Mouse (Mus musculus) lung, embryonic 16.5 days (tissue): ENCODE measurements at regions not wholly inside any gene's neighbourhood (a gene's known extent, or its start where the extent isn't known, plus 50 kb on each side); places are given as distances from the start of the nearest gene placed in this dataset.

Source experiments
- ATAC-seq: fragments of 200-750 bp; cut with Nextera tagmentation; 2 replicates; pipeline ENCODE4 v1.8.0; 2017; ENCODE audit warnings: low read depth, mild to moderate bottlenecking, moderate library complexity
- H3K27ac ChIP-seq: fragments of 300-500 bp; sonication (generic); 2 replicates; pipeline ENCODE4 v1.5.1; 2014; ENCODE audit warnings: mild to moderate bottlenecking, control low read depth, low read length
- H3K27me3 ChIP-seq: fragments of 300-500 bp; sonication (generic); 2 replicates; pipeline ENCODE4 v1.6.1; 2014; ENCODE audit warnings: low read depth, low read length, mixed read lengths; ENCODE audit not compliant: control insufficient read depth, insufficient read depth
- H3K36me3 ChIP-seq: fragments of 300-500 bp; sonication (generic); 2 replicates; pipeline ENCODE4 v1.6.1; 2014; ENCODE audit warnings: low read length; ENCODE audit not compliant: control insufficient read depth, insufficient read depth
- H3K4me1 ChIP-seq: fragments of 300-500 bp; sonication (generic); replicated peaks from 2 replicates; pipeline ENCODE4 v1.6.1; 2014; ENCODE audit warnings: low read length, mixed read lengths; ENCODE audit not compliant: control insufficient read depth, insufficient read depth
- H3K4me2 ChIP-seq: fragments of 300-500 bp; sonication (generic); 2 replicates; pipeline ENCODE4 v1.6.1; 2014; ENCODE audit warnings: low read depth, low read length, control low read depth
- H3K4me3 ChIP-seq: fragments of 300-500 bp; sonication (generic); 2 replicates; pipeline ENCODE4 v1.5.1; 2014; ENCODE audit warnings: mild to moderate bottlenecking, low read length, control low read depth
- H3K9ac ChIP-seq: fragments of 300-500 bp; sonication (generic); 2 replicates; pipeline ENCODE4 v1.6.1; 2014; ENCODE audit warnings: low read length, control low read depth
- H3K9me3 ChIP-seq: fragments of 300-500 bp; sonication (generic); 2 replicates; pipeline ENCODE4 v1.6.1; 2016; ENCODE audit warnings: low read length; ENCODE audit not compliant: control insufficient read depth
- WGBS: fragments of 180-500 bp; shearing (Covaris S2); extraction: QIAGEN DNeasy Blood & Tissue Kit; methylation state at CpG from one replicate; pipeline ENCODE4 v1.1.7; 2014; 5-methylcytosine and 5-hydroxymethylcytosine counted together

- no peak overlapping the region for H3K4me3 ChIP-seq
- H3K36me3 ChIP-seq: no peaks in the 10 kb centered on the region
- no peaks in the 10 kb centered on the region for H3K4me1 ChIP-seq
- 48% methylated on average over 6 of the region's 6 CpGs for WGBS
- H3K27me3 ChIP-seq: no peaks in the 10 kb centered on the region
- H3K9ac ChIP-seq: no peak overlapping the region
- H3K4me2 ChIP-seq: no peak overlapping the region
- H3K9me3 ChIP-seq: no peaks in the 10 kb centered on the region
- ATAC-seq: no peak
- H3K27ac ChIP-seq: no peak overlapping the region
Measured at GRCm38 (mm10) chr5:126155216-126155880, 623.8 kb downstream of the Tmem132b start.

GRCm38 (mm10) chr5:126186111-126186510 lies 654.5 kb downstream of the Tmem132b start:
- H3K4me2 ChIP-seq: no peak overlapping the region
- ATAC-seq: no peak
- no peak overlapping the region for H3K4me3 ChIP-seq
- H3K9ac ChIP-seq: no peak overlapping the region
- 73% methylated on average over 5 of the region's 5 CpGs for WGBS
- H3K9me3 ChIP-seq: peaks cover 2% of the 10 kb centered on the region; the same call in 1 of the 2 replicates
- no peaks in the 10 kb centered on the region for H3K4me1 ChIP-seq
- H3K27me3 ChIP-seq: no peaks in the 10 kb centered on the region
- H3K27ac ChIP-seq: no peak overlapping the region
- no peaks in the 10 kb centered on the region for H3K36me3 ChIP-seq

GRCm38 (mm10) chr5:126199876-126200275 lies 668.3 kb downstream of the Tmem132b start:
- Histone ChIP-seq H3K4me3 (no peak overlapping the region), H3K27ac (no peak overlapping the region), H3K9me3 (no peaks in the 10 kb centered on the region), H3K36me3 (no peaks in the 10 kb centered on the region), H3K4me1 (no peaks in the 10 kb centered on the region), H3K4me2 (no peak overlapping the region), H3K27me3 (no peaks in the 10 kb centered on the region), H3K9ac (no peak overlapping the region)
- WGBS: 46% methylated on average over 4 of the region's 4 CpGs
- no peak for ATAC-seq

GRCm38 (mm10) chr5:126201535-126201934 lies 670.0 kb downstream of the Tmem132b start:
- WGBS: 16% methylated on average over 4 of the region's 4 CpGs
- Histone ChIP-seq H3K9me3 (no peaks in the 10 kb centered on the region), H3K4me3 (no peak overlapping the region), H3K36me3 (no peaks in the 10 kb centered on the region), H3K27me3 (no peaks in the 10 kb centered on the region), H3K9ac (no peak overlapping the region), H3K4me1 (no peaks in the 10 kb centered on the region), H3K27ac (no peak overlapping the region), H3K4me2 (no peak overlapping the region)
- ATAC-seq: no peak

- H3K4me1 ChIP-seq: no peaks in the 10 kb centered on the region
- WGBS: 31% methylated on average over 9 of the region's 9 CpGs
- H3K9me3 ChIP-seq: no peaks in the 10 kb centered on the region
- H3K4me3 ChIP-seq: no peak overlapping the region
- H3K4me2 ChIP-seq: no peak overlapping the region
- no peak for ATAC-seq
- no peaks in the 10 kb centered on the region for H3K36me3 ChIP-seq
- no peak overlapping the region for H3K9ac ChIP-seq
- H3K27ac ChIP-seq: no peak overlapping the region
- no peaks in the 10 kb centered on the region for H3K27me3 ChIP-seq
Measured at GRCm38 (mm10) chr5:126201996-126202395, 670.4 kb downstream of the Tmem132b start.

- Histone ChIP-seq H3K4me3 (no peak overlapping the region), H3K27me3 (no peaks in the 10 kb centered on the region), H3K27ac (no peak overlapping the region), H3K9ac (no peak overlapping the region), H3K36me3 (no peaks in the 10 kb centered on the region), H3K4me2 (no peak overlapping the region), H3K9me3 (no peaks in the 10 kb centered on the region), H3K4me1 (no peaks in the 10 kb centered on the region)
- WGBS: 80% methylated on average over 5 of the region's 5 CpGs
- no peak for ATAC-seq
Measured at GRCm38 (mm10) chr5:126217016-126217415, 685.4 kb downstream of the Tmem132b start.

GRCm38 (mm10) chr5:126217746-126218145 lies 686.2 kb downstream of the Tmem132b start:
- no peak overlapping the region for H3K4me3 ChIP-seq
- 60% methylated on average over 1 of the region's 1 CpGs for WGBS
- no peaks in the 10 kb centered on the region for H3K9me3 ChIP-seq
- H3K27me3 ChIP-seq: no peaks in the 10 kb centered on the region
- no peak overlapping the region for H3K4me2 ChIP-seq
- H3K27ac ChIP-seq: no peak overlapping the region
- no peak for ATAC-seq
- no peak overlapping the region for H3K9ac ChIP-seq
- H3K4me1 ChIP-seq: no peaks in the 10 kb centered on the region
- H3K36me3 ChIP-seq: no peaks in the 10 kb centered on the region

- 86% methylated on average over 3 of the region's 3 CpGs for WGBS
- no peak for ATAC-seq
- Histone ChIP-seq H3K9ac (no peak overlapping the region), H3K36me3 (no peaks in the 10 kb centered on the region), H3K27me3 (no peaks in the 10 kb centered on the region), H3K9me3 (no peaks in the 10 kb centered on the region), H3K4me3 (no peak overlapping the region), H3K4me1 (no peaks in the 10 kb centered on the region), H3K4me2 (no peak overlapping the region), H3K27ac (no peak overlapping the region)
Measured at GRCm38 (mm10) chr5:126223696-126224095, 692.1 kb downstream of the Tmem132b start.

GRCm38 (mm10) chr5:126230768-126231167 lies 699.2 kb downstream of the Tmem132b start:
- no peaks in the 10 kb centered on the region for H3K36me3 ChIP-seq
- no peaks in the 10 kb centered on the region for H3K9me3 ChIP-seq
- ATAC-seq: no peak
- no peaks in the 10 kb centered on the region for H3K4me1 ChIP-seq
- H3K27ac ChIP-seq: no peak overlapping the region
- no peak overlapping the region for H3K4me3 ChIP-seq
- no peak overlapping the region for H3K4me2 ChIP-seq
- no peaks in the 10 kb centered on the region for H3K27me3 ChIP-seq
- no peak overlapping the region for H3K9ac ChIP-seq
- 53% methylated on average over 4 of the region's 4 CpGs for WGBS

GRCm38 (mm10) chr5:126238071-126238470 lies 706.5 kb downstream of the Tmem132b start:
- no peak for ATAC-seq

More at GRCm38 (mm10) chr5:126238071-126238470, 706.5 kb downstream of the Tmem132b start:
- Histone ChIP-seq H3K36me3 (no peaks in the 10 kb centered on the region), H3K9ac (no peak overlapping the region), H3K4me3 (no peak overlapping the region), H3K27me3 (no peaks in the 10 kb centered on the region), H3K4me1 (no peaks in the 10 kb centered on the region), H3K9me3 (no peaks in the 10 kb centered on the region), H3K27ac (no peak overlapping the region), H3K4me2 (no peak overlapping the region)
- WGBS: 57% methylated on average over 3 of the region's 3 CpGs
